Mouse (Mus musculus) thymus, adult 18-20 months (tissue): Measurements from ENCODE around the gene Ccdc172.

Experiments used
- DNase-seq, 2 experiments: peaks; one replicate each; pipeline ENCODE4 v3.0.0; 2022; ENCODE audit warnings: mixed read lengths in 2 of 2

The Ccdc172 gene

GRCm38 (mm10) chr19:58572429-58573071 is 60.8 kb downstream of the Ccdc172 start:
- no peak for DNase-seq

DNA sequence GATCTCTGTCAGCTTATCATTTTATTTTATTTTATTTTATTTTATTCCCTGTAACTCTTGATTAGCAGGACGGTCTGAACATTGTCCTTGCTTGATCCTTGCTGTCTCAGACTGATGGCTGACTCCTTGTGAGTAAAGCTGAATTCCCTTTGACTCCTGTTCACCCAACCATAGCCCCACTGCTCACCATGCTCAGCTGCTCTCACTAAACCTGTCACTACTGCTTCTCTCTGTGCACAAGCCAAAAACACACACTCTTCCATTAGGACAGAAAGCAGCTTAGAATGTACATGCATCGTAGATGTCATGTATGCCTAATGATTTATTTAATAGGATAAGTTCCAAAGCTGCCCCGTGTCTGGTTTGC is 61.3 kb downstream of the Ccdc172 start:
- DNase-seq, result no peak

DNA sequence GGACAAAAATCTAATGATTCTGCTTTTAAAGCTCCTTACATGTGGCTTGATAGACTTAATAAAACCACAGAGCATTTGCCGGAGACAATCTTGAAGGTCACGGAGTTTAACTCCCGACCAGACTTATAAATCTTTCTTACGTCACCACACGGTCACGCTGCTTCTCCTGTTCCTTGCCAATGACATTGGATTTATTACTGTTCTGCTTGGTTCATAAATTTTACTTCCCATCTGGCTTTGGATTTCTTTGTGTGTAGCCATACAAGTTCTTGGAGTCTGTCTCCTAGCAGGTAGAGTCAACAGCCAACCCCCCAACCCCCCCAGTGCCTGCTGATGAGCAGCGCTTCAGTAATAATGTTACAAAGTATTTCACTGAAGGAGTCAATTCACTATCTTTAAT is 70.2 kb downstream of the Ccdc172 start:
- no peak for DNase-seq

DNA sequence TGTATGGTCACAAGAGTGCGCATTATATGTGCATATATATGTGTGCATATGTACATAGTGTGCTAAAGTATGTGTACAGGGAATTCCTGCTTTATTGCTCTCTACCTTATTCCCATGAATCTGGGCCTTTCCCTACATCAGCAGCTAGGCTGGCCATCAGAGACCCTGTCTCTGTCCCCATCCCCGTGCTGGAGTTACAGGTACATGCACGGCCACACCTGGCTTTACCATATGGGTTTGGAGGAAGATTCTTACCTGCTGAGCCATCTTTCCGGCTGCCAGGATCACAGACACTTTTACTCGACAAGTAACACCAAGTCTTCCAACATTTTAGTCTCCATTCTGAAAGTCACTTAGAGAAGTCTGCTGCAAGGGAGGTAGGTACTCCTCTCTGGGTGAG is 71.2 kb downstream of the Ccdc172 start:
- no peak for DNase-seq

- no peak for DNase-seq
Measured at GRCm38 (mm10) chr19:58586046-58586445, 74.3 kb downstream of the Ccdc172 start.

GRCm38 (mm10) chr19:58590251-58590936 is 78.6 kb downstream of the Ccdc172 start:
- DNase-seq, result no peak

DNA sequence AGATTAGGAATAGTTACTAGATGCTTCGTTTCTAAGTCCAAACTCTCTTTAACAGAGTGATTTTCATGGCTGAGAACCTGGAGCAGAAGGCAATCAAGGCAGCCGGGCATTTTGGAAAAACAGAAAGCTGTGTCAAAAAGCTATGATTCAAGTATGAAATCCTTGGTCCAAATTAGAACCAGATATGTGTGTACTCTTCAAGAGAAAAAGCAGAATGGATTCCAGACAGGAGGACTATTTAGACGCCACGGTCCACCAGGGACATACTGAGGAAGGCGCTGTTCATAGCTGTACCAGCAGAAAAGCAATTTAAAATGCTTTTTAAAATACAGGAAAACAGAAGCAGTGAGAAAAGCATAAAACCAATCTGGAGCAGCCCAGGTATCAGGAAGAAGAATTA is 88.6 kb downstream of the Ccdc172 start:
- no peak for DNase-seq
